Mouse (Mus musculus) retina, embryonic 14.5 days (tissue): ENCODE measurements around the gene 5031439G07Rik.
"Not testable (repeated sequence)": the region's sequence is repeated elsewhere in the genome, so short reads cannot be mapped to it uniquely, and the experiment has no call there.

Experiments used
- DNase-seq: peaks from one replicate; pipeline ENCODE4 v3.0.0-alpha.2; 2015; ENCODE audit warnings: low spot score

The 5031439G07Rik gene

GRCm38 (mm10) chr15:84987874-84988825 is at the start of gene 5031439G07Rik:
Gene 5031439G07Rik (minus strand): TSS chr15:84988551.
- DNase-seq = peak; percentile 96

- no peak for DNase-seq
Measured at GRCm38 (mm10) chr15:85037343-85037690, 49.0 kb upstream of the 5031439G07Rik start.

GRCm38 (mm10) chr15:85036566-85037342 is 48.4 kb upstream of the 5031439G07Rik start:
- DNase-seq = peak; percentile 99

GRCm38 (mm10) chr15:85033916-85034315 is 45.6 kb upstream of the 5031439G07Rik start:
- not testable (repeated sequence) for DNase-seq

- DNase-seq = no peak
Measured at GRCm38 (mm10) chr15:85031866-85032265, 43.5 kb upstream of the 5031439G07Rik start.

GRCm38 (mm10) chr15:85030643-85031042 is 42.3 kb upstream of the 5031439G07Rik start:
- not testable (repeated sequence) for DNase-seq

- DNase-seq = not testable (repeated sequence)
Measured at GRCm38 (mm10) chr15:85028648-85029047, 40.3 kb upstream of the 5031439G07Rik start, which contains the start of gene Fam118a. Gene Fam118a (plus strand): TSS chr15:85028948.

- DNase-seq = no peak
Measured at GRCm38 (mm10) chr15:85027740-85028139, 39.4 kb upstream of the 5031439G07Rik start.

GRCm38 (mm10) chr15:85026197-85026596 is 37.8 kb upstream of the 5031439G07Rik start:
- no peak for DNase-seq

- DNase-seq = no peak
Measured at GRCm38 (mm10) chr15:85022211-85022610, 33.9 kb upstream of the 5031439G07Rik start.

- peak; percentile 42 for DNase-seq
Measured at GRCm38 (mm10) chr15:85016951-85017664, 28.8 kb upstream of the 5031439G07Rik start, which contains the start of gene Upk3a. Gene Upk3a (plus strand): TSS chr15:85017141.

- DNase-seq = no peak
Measured at GRCm38 (mm10) chr15:85015771-85016170, 27.4 kb upstream of the 5031439G07Rik start.

- DNase-seq = no peak
Measured at GRCm38 (mm10) chr15:85012662-85013054, 24.3 kb upstream of the 5031439G07Rik start.

- DNase-seq = no peak
Measured at GRCm38 (mm10) chr15:85011895-85012661, 23.7 kb upstream of the 5031439G07Rik start.

- DNase-seq = no peak
Measured at GRCm38 (mm10) chr15:85009666-85010065, 21.3 kb upstream of the 5031439G07Rik start.

GRCm38 (mm10) chr15:85000984-85001982 is 12.9 kb upstream of the 5031439G07Rik start:
- peak; percentile 81 for DNase-seq

GRCm38 (mm10) chr15:84999911-85000310 is 11.6 kb upstream of the 5031439G07Rik start:
- no peak for DNase-seq

GRCm38 (mm10) chr15:84997768-84998454 is 9.6 kb upstream of the 5031439G07Rik start:
- no peak for DNase-seq

- peak; percentile 79 for DNase-seq
Measured at GRCm38 (mm10) chr15:84995967-84996366, 7.6 kb upstream of the 5031439G07Rik start.
